Mouse (Mus musculus) kidney, adult 2 months (tissue): ENCODE results near the gene Elp4.

Experiments
- CTCF ChIP-seq: fragments of 200-500 bp; conservative IDR thresholded peaks from 2 replicates; pipeline ENCODE4 v1.5.1; 2011; ENCODE audit warnings: low read depth, mild to moderate bottlenecking, control low read depth, low read length, moderate library complexity, mixed read lengths; ENCODE audit not compliant: insufficient read depth, insufficient read length
- POLR2A ChIP-seq: fragments of 200-500 bp; IDR thresholded peaks from one replicate; pipeline ENCODE4 v1.6.1; 2011; ENCODE audit warnings: low read depth, low read length, control low read depth

GRCm38 (mm10) chr2:105698631-105699030 lies 205.7 kb downstream of the Elp4 start:
- no peak for TF ChIP-seq POLR2A
- TF ChIP-seq CTCF: no peak
